Mouse (Mus musculus): Measurements from ENCODE around the gene Coq9.

DNA sequence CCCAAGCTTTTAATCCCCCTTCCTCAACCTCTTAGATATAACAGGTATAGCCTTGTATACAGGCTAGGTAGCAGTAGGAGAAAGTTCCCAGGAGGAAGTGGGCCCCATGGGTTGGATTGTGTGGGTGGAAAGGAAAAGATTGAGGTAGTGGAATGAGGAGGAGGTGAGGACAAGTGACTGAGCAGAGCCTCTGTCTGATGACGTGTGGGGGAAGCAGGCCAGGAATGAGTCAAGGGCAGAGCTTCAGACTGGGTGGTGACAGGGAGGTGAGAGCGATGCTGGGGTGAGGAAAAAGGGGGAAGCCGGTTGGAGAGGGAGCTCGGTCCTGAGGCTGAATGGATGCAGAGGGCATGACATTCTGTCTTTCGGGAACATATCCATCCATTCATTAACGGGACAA is 34.6 kb upstream of the Coq9 start:
- TF ChIP-seq CTCF (IDR thresholded peaks at IDR 0.05; ENCODE audit: low read depth) (no peak), EP300 (IDR thresholded peaks at IDR 0.05; ENCODE audit: low read depth) (no peak)
